Mouse (Mus musculus) neutrophil, adult 65 days (primary cell): ENCODE results near the gene Tgds. TPM values are rescaled to one million over a fixed set of nuclear protein-coding genes. Genes with fewer than 3 reads are reported as not detected.

ENCODE experiments used
- total RNA-seq: library from RNA; stranded (reverse); gene quantifications from 2 replicates; pipeline ENCODE4 v1.2.4, GENCODE M21; 2023

Gene Tgds
- total RNA-seq, result 15.2 and 19.5 TPM in 2 replicates

DNA sequence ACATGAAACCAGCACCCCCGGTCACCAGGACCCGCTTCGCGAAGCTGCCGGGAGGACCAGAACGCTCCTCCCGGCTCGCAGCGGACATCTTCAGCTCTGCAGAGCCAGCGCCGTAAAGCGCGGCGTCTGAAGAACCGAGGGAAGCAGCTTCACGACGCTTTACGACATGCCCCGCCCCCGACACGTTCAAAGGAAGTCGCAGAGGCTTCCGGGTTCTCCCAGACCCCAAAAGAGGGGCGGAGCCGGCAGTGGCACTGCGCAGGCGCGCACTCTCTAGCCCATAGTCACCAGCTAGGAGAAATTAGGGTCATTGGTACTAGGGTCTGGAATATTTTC, at the start of gene Tgds:
TSS of gene Tgds (minus strand) at position 114 of the 336 bp plus-strand sequence.

GRCm38 (mm10) chr14:118136744-118137452, 4.3 kb upstream of the Tgds start, which contains the start of gene Gpr180:
Gene Gpr180, plus strand, starts transcription at chr14:118137158.

Other genes with a start within 250 kb of the Tgds start
- not detected in 2 replicates for gene Dct, start 80.5 kb downstream of the Tgds start, total RNA-seq
- gene Gpr180, start 4.4 kb upstream of the Tgds start, total RNA-seq, result 2.6 and 3.4 TPM in 2 replicates
- not detected in 2 replicates for gene Sox21, start 104.3 kb upstream of the Tgds start, total RNA-seq
- not detected in 2 replicates for gene Gm9376, start 134.2 kb upstream of the Tgds start, total RNA-seq